Mouse (Mus musculus) frontal cortex, adult 2 months (tissue): ENCODE measurements around the gene Tnip1. TPM values are rescaled to one million over a fixed set of nuclear protein-coding genes. Genes with fewer than 3 reads are reported as not detected.

Experiments used
- DNase-seq, 2 experiments: peaks; one replicate each; pipeline ENCODE4 v3.0.0; 2022; ENCODE audit warnings: low spot score in 1 of 2; ENCODE audit errors: extremely low spot score in 1 of 2
- polyA plus RNA-seq: library from polyadenylated mRNA; depleted of rRNA; stranded (reverse); fragments of >200 nt; gene quantifications from 2 replicates; pipeline ENCODE4 v1.2.3, GENCODE M21; 2012; rRNA removed

Tnip1 gene
- polyA plus RNA-seq = 21.9 and 24.0 TPM in 2 replicates

DNA sequence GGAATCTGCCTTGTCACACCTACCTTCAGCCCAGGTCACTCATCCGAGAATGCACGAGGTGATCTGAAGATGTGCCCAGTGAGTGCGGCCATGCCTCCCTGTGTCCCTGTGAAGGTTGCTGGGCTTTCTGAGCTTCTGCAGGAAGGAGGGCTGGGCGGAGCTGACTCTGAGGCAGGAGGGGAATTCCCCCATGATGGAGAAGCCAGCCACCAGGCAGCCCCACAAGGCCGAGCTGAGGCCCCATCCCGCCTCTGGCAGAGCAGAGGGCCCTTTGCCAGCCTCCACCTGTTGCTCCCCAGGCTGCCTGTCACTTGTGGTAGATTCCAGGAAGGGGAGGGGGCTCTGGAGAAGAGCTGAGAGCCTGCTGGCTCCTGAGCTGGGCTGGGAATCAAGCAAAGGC is at the start of gene Tnip1:
Tnip1 (minus strand) TSS at position 108 of the 400 bp plus-strand sequence.
- DNase-seq = no peak

DNA sequence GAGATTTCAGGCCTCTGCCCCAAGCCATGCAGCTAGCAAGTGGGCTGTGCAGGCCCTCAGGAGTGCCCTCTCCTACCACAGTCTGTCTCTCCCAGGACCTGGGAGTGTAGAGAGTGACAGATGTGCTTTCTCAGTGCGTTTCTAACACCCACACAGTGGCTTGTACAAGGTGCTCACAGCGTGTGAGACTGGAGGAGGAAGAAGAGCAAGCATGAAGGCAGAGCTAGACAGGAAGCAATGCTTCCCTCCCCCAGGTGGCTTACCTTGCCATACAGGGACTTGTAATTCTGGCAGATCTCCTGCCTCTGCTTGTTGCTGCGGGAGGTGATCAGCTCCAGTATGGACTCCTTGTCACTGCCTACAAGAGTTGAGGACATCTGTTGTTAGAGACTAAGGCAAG is 48.7 kb upstream of the Tnip1 start:
- DNase-seq = no peak

DNA sequence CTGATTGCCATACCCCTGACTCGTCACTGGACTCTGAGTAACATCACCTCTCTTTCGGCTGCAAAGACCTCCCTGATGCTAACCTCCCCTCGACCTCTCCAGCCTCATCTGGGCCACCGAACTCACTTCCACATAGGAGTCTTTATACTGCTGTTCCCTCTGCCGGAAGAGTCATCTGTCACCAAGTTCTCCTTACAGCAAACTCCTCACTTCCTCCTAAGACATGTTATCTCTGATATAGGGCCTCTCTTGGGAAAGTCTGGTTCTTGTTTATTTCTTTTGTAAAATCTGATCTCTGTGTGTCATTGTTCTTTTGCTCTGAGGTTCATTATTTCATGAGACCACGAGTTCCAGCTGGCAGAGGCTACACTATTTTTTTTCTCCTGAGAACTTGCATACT is 45.5 kb upstream of the Tnip1 start:
- no peak for DNase-seq

DNA sequence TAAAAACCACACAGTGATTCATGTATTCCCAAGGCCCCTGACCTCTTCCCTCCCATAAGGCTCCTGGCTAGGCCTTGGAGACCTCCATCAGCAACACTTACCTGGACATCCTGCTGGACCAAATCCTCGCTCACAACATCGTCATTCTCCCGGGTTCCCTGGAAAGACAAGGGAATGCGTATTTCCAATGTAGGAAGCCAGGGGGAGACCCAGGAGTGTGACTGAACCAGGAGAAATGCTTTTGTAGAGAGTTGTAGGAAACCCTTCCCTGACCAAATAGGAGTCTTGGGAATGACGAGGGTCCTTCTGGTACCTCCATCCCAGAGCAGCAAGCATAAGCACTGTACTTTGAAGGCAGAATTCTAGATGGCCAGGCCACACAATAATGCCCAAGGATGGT is 43.0 kb upstream of the Tnip1 start:
- DNase-seq = no peak

DNA sequence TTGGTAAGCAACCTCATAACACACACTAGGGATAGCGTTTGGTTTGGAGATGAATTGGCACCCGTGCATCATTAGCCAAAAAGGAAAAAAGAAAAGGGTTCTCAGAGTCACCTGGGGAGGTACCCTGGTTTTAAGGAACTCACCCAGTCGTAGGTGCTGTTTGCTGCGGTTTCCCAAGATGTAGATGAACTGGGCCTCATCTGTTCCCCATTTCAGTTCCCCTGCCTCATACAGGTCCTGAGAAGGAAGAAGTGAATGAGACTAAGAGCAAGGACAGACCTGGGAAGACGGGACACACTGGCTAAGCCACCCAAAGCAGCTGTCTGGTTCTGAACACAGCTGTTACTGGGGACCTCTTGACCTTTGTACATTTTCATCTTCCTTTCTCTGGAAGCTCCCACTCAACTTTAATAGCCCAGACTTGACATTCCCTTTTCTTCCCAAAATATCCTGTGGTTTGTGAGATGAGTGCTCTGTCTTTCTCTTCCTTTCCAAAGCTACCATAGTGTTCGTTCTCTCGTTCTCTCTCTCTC is 42.3 kb upstream of the Tnip1 start:
- DNase-seq = no peak

DNA sequence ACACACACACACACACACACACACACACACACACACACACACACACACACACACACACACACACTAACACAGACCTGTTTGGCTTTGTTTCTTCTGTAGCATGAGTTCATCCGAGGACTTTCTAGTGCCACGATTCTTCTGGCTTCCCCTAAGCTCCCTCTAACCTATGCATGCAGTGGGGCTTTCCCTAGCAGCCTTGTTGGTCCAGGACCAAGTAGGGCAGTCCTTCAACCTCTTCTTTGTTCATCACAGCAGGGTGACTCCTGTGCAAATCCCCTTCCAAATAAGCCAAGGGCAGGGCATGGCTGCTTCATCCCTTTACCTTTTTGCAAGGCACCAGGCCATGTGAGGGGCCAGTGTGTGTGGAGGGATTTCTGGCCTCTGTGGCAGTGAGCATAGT is 36.0 kb upstream of the Tnip1 start:
- no peak for DNase-seq

DNA sequence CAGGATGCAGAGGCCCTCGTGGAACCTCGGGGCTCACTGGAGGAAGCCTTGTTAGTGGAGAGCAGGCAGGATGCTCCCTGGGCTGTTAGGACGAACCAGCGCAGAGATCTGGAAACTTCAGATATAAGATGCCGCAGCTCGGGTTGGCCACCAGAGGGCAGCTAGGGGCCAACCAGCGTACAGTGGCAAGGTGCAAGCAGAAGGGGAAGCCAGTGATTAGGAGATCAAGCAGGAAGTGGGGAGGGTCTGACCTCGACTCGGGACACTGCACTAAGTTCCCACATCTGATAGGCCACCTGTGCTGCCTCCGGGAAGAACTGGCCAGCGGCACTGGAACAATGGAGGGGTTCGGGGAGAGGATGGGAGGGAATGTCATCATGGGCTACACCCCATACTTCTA is 35.6 kb upstream of the Tnip1 start:
- DNase-seq = peak in 1 of 2 experiments; percentile 71

DNA sequence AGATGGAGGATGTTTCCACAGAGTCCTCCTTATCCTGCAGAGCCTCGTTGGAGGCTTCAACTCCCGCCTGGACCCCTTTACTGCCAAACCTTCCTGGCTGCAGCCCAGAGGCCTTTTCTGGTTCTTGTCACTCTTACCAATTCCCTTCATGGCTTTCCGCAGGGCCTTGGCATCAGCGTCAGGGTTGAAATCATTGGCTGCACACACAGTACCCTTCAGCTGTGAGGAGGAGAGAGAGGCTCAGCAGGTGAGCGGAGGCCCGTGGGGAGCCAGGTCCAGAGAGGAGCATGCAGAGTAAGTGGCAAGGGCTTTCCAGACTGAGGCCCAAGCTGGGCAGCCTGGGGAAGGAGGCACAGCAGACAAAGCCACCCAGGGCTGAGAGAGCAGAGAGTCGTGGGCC is 33.5 kb upstream of the Tnip1 start:
- no peak for DNase-seq

DNA sequence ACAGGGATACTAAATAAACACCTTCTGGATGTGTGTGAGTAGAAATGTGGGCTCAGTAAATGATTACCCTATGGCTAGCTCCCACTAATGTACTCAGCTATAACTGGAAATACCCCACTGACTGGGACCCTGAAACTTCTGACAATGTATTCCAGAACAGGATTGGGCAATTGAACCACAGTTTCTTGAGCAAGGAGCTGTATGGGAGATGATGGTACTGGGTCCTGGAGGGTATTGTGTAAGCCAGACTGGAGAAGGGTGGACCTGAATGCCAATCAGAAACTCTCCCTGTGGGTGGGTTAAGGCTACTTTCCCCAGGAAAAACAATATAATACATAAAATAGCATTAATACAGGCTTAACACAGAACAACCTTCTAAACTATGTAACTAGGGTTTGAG is 27.2 kb upstream of the Tnip1 start:
- no peak for DNase-seq

DNA sequence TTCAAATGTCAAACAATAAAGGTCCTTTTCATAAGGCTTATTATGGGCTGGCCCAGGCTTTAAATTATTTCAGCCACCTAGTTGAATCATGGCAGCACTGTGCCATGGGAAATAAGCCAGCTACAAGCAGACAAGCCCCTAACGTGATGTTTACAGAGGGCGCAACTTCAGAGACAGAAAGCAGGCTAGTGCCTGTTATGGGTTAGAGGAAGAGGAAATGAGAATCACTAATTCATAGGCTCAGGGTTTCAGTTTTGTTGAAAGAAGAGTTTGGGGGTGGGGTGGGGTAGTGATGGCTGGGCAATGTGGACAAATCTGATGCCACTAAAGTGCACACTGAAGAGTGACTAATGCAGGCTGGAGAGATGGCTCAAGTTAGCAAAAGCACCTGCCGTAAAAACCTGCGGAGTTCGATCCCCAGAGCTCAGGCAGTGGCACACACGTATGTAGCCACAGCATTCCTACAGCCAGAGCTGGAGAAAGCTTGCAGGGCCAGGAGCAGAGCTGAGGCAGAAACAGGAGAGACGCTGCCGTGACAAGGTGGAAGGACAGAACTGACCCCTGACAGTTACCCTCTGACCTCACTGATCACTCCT is 26.1 kb upstream of the Tnip1 start:
- DNase-seq = no peak

DNA sequence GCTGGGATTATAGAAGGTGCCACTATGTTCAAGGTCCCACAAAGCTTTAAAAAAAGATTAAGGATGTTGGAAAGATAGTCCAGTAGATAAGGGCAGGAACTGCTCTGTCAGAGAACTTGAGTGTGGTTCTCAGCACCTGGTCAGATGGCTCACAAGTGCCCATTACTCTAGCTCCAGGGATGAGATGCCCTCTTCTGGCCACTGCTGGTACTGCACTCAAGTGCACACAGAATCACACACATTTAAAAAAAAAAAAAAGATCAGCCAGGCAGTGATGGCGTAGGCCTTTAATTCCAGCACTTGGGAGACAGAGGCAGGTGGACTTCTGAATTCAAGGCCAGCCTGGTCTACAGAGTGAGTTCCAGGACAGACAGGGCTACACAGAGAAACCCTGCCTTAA is 25.3 kb upstream of the Tnip1 start:
- peak in 1 of 2 experiments; percentile 45 for DNase-seq

DNA sequence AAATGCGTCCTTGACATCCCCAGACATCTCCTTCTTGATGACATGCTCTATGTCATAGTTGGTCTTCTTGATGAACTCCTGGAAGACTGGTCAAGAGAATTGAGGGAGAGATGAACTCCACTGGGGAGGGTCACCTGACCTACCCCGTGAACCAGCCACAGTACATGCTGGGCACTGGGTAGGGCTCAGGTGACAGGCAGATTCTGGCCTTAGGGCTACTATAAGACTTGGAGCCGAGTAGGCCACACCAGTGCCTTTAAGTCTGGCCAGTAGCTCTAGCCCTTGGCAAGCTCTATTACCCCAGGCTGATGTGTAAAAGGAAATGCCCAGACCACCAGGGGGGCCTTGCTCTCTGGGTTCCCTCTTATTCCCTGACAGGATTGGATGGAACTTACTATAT is 22.4 kb upstream of the Tnip1 start:
- no peak for DNase-seq

DNA sequence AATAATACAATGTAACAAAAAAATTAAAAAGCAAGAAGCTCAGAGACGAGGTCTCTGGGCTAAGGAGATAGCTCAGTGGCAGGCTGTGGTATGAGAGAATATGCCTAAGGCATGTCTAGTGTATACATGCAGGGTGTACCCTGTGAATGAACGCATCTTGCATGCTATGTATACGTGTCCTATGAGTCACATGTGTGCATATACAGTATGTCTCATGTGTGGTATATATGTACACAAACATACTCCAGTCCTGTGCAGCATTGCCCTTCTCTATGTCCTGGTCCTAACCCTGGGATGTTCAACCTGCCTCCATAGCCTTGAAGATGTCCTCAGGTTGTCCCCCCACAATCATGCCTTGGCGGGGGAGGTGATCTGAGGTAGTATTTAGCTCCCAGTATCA is 21.9 kb upstream of the Tnip1 start:
- DNase-seq = no peak

DNA sequence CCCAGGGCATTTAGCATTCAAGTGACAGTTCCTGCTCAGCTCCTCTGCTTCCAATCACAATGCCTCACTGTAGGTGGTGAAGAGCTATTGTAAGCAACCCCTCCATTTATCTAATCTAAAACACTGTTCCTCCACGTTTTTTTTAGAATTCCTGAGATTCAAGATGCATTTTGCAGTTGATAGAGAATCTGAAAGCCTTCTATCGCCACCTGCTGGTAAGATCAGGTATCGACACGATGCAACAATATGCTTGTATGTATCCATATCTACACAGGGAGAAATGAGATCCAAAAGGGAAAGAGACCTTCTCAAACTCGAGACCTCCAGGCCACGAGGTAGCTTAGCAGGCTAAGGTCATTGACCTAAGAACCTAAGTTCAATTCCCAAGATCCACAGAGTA is 21.4 kb upstream of the Tnip1 start:
- peak; percentile 48 to 96 for DNase-seq

DNA sequence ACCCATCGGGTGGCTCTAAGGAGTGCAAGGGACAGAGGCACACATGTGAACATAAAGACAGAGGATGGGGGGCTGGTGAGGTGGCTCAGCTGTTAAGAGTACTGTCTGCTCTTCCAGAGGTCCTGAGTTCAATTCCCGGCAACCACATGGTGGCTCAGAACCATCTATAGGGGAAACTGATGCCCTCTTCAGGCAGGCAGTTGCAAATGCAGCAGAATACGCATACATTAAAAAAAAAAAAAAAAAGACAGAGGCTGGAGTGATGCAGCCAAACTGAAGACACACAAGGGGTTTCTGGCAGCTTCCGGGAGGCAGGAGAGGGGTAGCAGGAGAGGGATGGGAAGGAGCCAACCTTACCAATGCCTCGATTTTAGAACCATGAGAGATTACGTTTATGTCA is 19.8 kb upstream of the Tnip1 start:
- DNase-seq = no peak

DNA sequence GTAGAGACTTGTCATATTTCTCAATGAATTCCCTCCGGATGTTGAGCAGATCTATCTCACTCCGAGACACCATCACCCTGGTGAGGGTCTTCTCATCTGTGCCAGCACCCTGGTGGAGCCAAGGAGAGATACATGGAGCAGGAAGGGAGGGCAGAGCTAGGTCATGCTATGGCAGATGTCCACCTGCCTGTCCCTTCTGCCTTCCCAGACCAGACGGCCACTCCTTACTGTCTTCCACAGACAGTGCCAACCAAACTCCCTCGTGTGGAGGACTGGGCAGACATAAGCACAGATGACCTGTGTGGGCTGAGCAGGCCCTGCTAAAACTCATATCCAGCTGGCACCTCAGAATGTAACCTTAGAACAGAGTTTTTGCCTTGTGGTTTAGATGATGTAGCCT is 18.9 kb upstream of the Tnip1 start:
- DNase-seq = no peak

DNA sequence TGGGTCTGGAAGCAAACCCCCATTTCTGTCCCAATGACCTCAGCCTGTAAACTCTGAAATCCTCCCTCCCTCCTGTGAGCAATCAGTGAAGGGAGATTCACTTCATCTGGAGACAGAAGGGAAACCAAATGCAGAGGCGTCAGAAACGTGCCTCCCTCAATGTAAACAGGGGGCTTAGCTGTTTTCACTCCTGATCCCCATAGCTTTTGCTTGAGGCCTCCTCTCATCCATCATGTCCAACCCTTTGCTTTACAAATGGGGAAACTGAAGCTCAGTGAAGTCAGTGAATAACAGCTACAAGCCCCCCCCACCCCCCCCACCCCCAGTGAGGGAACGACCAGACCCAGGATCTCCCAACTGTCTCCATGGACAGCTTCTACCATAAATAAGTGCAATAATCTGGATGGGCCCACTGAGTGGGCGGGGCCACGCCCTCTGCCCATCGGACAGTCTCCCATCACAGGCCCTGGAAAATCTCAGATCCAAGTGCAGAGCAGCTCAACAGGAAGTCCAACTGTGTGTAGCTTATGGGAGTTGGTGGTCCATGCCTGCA is 14.7 kb upstream of the Tnip1 start:
- DNase-seq = no peak

DNA sequence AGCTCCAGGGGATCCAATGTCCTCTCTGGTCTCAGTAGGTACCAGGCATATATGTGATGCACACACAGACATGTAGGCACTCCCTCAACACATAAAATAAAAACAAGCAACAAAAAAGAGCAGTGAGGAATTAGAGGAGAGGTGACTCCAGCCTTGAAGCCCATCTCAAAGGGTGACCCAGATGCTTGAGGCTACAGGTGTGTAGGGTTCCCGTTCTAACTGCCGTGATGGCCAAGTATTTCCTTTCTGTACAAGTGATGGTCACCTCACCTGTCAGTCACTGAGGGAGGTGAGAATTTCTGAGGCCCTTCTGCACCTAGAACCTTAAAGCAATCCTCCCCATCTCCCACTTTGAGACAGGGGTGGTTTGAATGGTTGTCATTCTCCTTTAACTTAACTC is 13.6 kb upstream of the Tnip1 start:
- DNase-seq = no peak

DNA sequence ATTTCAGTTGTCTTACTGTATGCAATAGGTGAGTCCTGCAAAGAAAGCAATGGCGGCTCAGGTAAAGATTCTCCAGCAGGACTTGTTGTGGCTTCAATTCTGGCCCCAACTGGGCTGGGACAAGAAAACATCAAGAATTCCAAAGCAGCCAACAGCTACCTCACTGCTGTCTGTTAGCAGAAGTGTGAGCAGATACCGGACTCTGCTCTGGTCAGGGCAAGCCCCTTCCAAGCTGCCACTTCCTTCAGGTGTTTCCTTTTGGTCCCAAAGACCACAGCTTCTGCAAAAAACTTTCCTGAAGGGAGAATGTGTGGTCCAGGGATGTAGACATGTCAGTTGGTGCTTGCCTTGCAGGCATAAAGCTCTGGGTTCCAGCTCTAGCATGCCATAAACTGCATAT is 13.0 kb upstream of the Tnip1 start:
- no peak for DNase-seq

DNA sequence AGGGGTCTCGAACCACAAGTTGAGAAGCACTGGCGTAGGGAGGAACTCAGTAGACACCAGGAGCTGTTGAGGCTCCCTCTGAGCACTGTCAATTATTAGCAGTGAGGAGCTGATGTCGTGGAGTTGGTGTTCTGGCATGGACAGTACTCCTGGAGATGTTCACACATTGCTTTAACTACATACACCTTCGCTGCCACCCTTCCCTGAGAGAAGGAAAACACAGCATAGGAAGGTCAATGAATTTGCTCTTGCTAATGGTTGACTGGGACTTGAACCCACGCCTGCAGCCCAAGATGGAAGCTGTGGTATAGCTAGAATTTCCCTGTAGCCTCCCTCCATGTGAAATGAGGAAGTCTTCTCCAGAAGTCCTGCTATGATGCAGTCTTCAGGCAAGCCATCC is 12.6 kb upstream of the Tnip1 start:
- no peak for DNase-seq

DNA sequence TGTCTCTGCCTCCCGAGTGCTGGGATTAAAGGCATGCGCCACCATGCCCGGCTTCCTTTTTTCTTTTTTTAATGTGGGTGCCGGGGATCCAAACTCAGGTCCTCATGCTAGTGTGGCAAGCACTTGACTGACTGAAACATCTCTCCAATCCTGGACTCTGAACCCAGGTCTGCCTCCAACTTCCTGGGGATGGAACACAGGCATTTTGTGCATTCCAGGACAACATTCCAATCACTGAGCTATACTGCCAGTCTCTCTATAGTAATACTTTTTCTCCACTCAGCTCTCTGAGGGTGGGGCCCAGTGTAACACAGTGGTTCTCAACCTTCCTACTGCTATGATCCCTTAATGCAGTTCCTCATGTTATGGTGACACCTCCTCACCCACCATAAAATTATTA is 11.9 kb upstream of the Tnip1 start:
- no peak for DNase-seq

DNA sequence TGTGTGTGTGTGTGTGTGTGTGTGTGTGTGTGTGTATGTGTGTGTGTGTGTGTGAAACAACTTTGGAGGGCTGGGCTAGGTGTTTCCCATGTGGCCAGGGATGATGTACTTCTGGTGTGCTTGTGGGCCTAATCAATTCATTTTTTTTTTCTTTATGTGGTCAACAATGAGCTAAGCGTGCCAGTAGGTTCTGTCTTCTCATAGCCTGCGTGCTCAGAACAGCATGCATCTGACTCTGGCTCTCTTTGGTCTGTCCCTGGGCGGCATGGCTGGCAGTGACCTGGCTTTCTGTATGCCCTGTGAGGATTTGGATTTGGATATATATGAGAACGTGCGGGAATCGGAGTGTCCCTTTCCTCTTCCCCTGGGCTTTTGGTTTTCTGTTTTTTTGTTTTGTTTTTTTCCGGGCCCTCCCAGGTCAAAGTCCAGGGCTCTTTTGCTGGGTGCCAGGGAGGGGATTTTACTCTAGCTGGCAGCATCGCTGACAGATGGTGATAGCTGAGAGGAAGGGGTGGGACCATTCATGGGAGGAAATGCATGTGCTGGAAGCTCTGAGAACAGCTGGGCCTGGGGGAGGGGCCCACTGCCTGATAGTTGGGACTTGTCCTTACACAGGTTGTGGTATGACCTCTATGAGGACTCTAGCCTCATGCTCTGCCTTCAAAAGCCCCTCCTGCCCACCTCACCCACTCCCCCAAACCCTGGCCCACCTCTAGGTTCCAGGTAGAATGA is 10.9 kb upstream of the Tnip1 start:
- DNase-seq = no peak
